Mouse (Mus musculus) gastrocnemius, postnatal 4 days (tissue): ENCODE data around the gene Ccni. TPM values are rescaled to one million over a fixed set of nuclear protein-coding genes. Genes with fewer than 3 reads are reported as not detected.

Experiments used
- DNase-seq, 2 experiments: peaks; one replicate each; pipeline ENCODE4 v3.0.0; 2021 to 2022; ENCODE audit warnings: low spot score in 2 of 2, mixed read lengths in 2 of 2
- total RNA-seq, 2 experiments: library from RNA; stranded (reverse); gene quantifications; 2 replicates each; pipeline ENCODE4 v1.2.3; 2021

The Ccni gene
- total RNA-seq, 2 experiments from 2014 or later, result 159 to 164 TPM

GRCm38 (mm10) chr5:93143360-93144091 lies 62.8 kb downstream of the Ccni start:
- no peak for DNase-seq

DNA sequence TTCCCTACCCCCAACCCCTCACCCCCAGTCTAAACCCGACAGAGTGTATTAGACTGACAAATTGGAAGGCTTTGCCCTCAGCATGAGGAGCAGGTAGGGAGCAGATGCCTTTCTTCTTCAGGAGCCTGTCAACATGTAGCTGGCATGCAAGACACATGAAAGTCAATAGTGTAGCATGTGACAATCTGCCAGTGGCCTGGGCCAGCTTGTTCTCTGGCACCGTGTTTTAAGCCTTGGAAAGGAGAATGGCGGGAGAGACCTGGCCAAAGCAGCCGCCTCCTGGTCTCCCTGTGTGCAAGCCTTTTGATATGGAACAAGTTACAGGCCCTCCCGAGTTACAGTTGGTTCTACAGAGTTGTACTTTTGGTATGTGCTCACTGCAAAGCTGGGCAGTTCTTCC lies 65.5 kb downstream of the Ccni start:
- no peak for DNase-seq

GRCm38 (mm10) chr5:93139350-93139749 lies 66.9 kb downstream of the Ccni start:
- no peak for DNase-seq

GRCm38 (mm10) chr5:93136956-93137586 lies 69.2 kb downstream of the Ccni start:
- peak in 1 of 2 experiments; percentile 38 for DNase-seq

DNA sequence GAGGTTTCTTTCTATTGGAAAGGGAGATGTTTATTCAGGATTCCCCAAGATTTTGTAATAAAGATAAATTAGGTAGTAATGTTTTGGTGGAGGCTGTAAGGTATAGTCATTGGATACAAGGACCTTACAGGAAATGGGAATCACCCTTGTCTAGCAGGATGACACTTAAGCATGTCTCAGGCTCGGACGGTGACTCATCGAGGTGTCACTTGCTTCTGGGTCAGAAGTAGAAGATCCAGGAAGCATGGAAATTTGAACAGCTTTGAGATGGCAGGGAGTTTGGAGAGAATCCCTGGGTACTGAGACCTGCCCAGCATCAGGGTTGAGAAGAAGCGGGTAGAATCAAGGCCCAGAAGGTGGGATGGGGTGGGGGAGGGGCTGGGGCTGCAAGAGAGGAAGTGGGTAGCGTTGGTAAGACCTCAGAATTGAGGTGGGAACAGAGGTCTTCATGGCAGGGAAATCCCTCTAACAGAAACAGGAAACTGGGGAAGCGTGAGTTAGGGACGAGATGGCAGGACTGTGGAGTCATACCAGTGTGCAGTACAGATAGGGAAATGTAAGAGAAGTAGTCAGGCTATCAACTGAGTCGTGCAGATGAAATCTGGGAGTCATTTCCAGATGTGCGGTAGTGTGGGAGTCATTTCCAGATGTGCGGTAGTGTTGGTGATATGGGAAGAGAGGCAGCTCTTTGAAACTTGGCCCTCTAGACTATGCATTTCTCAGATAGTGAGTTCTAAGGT lies 70.8 kb downstream of the Ccni start:
- DNase-seq, result no peak

DNA sequence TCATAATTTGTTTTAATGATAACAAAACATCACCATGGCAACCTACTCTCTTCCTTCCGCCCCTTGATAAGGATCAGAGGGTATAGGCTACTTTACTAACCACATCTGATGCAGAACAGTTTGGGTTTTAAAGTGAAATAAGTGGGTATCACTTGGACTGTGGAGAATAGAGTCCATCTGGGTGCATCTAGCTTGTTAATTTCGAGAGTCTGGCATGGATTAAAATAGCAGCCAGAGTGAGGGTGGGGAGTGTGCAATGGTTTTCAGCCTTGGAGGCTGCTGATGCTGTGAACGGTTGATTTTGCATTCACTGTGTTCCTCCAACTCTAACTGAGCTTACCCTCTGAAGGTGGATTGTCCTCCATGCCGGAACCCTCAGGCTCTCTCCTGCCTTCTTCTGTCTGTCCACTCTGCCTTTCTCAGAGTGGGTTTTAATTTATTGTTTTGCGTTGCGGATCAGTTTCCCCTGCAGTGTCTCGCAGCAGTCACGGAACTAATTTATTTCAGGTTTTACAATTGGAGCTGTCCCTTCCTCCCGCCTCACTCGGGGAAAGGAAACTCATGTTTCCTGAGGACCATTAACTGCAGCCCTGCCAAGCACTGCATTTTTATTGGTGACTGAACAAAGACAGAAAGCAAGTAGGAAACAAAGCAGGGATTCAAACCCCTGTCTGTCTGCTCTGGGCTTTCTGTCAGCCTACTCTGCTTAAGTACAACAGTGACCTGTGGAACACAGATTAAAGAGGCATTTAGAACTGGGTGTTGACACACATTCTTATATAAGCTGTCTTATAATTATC lies 72.7 kb downstream of the Ccni start:
- no peak for DNase-seq

Other genes starting within 250 kb of the Ccni start
- gene Sowahb, start 161.5 kb downstream of the Ccni start, total RNA-seq, result under 1 TPM in 1 of 2 experiments, not detected in 1; 0.07 TPM
- 100 to 1,000 TPM; 246 to 256 TPM for gene Sept11, start 113.1 kb downstream of the Ccni start, total RNA-seq
- under 1 TPM; 0.60 to 0.61 TPM for gene 2010109A12Rik, start within 50 bp of the Ccni start, total RNA-seq
- gene Ccng2, start 60.8 kb upstream of the Ccni start, total RNA-seq, result 10 to 100 TPM; 26.9 to 28.7 TPM